Mouse (Mus musculus) retina, embryonic 14.5 days (tissue): ENCODE measurements around the gene Diaph2.
"Not testable (repeated sequence)": the region's sequence is repeated elsewhere in the genome, so short reads cannot be mapped to it uniquely, and the experiment has no call there.

Experiments used
- DNase-seq: peaks from one replicate; pipeline ENCODE4 v3.0.0-alpha.2; 2015; ENCODE audit warnings: low spot score

Gene Diaph2

DNA sequence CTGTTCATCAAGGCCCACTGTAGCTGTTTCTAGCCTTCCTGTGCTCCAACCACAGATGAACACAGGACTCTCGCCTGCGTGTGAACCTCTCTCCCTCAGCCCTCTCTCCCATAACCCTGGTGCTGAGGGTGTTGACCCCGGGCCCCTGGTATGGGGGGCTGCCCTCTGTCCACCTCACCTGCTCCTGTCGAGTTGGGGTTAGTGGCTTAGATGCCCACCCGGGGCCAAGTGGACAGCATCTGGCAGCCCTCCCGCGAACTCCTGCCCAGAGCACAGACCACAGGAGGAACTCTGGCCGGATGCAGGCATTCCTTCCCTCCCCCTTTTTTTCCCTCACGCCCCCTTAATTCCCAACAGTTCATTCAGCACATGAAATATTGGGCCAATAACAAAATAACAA is 537.5 kb downstream of the Diaph2 start:
- no peak for DNase-seq

DNA sequence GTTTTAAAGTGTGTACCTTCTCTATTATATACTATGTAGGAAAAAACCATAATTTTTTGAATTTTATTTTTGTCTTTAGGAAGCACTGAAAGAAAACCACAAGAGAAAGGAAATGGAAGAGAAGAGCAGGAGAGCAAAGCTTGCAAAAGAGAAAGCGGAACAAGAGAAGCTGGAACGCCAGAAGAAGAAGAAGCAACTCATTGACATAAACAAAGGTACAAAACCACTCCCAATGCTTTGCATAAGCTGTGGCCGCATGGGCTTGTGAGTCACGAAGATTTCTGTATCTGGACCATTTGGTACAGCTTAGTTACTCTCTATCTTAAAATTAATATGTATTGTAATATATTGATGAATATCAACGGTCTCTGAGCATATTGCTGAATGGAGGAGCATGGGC is 540.2 kb downstream of the Diaph2 start:
- DNase-seq: no peak

DNA sequence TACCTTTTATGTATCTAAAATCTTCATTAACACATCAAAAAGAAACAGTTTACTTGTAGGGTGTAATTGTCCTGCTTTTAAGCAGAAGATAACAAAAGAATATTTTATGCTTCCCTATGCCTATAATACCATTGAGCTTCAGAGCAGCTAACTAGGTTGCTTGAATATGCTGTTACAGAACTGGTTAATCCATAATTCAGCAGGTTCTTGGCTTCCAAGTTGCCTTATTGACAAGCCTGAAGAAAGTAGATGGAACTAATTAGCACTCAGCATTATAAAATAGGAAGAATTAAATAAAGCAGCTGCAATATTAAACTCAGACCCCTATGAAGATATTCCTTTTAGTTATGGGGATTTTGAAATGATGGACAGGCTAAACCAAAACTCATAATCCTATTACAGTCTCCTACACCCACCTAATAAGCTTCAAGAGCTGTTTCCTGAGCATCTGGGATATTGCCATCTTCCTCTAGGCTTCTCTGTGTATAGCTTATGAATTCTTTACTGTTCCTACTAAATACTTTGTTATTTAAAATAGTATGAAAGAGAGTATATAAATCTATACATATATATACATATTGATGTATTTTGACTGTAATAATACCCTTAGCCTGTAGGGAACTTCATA is 601.4 kb downstream of the Diaph2 start:
- DNase-seq: peak; percentile 10

DNA sequence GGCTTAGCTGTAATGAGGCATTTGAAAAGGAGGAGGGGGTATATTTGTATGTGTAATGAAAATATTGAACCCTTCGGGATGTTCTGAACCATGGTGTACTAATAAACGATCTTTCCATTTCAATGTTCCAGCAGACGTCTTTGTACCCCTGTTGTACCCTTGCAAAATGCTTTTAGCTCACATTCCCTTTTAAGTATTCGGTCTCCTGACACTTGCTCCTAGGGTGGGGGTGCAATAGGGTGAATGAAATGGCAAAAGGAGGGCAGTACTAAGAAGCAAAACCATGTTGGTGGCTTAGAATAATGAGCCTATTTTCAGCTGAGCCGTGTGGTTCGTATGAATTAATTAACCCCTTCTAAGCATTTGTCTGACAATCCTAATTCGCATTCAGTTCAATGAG is 601.9 kb downstream of the Diaph2 start:
- peak; percentile 56 for DNase-seq

DNA sequence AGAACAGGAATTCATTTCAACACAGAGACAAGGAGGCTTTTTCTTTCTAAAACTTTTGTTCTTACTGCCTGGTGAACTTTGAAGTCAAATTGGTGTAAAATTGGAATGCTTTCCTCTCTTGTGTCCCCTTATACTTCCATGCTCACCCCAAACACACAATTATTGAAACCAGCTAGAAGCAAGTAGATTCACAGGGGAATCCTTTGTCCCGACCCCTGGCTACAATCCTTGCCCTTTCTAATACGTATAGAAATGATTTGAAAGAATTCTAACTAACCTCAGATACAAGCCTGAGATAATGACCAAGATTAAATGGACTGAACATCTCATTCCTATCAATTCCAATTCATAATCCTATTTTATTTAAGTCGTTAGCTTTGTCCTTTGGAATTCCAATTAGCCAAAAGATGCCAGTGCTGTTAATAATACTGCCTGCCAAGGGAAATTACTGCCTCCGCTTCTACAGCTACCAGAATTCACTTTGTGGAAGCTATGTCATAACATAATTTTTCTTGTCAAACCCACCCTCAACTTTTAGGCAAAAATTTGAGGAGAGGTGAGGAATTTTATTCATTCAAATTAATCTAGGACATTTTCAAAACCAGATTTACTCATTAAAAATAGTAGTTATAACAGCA is 644.1 kb downstream of the Diaph2 start:
- DNase-seq: peak; percentile 63

DNA sequence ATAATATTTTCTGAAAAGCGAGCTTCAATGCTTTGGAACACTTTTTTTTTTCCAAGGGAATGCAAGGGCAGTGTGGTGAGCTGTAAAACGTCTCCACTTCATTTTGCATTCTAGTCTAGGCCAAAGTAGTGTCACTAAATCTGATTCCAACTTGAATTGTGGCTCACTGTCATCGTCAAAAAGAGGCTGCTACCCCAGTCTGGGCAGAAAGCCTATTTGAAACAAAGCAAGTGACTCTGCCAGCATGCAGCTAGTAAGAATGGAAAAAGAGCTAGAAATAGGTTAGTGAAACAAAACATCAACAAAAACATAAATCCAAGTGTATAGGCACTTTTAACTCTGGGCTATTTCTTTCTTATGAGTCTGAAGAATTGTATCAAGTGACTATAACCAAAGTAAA is 653.7 kb downstream of the Diaph2 start:
- no peak for DNase-seq

DNA sequence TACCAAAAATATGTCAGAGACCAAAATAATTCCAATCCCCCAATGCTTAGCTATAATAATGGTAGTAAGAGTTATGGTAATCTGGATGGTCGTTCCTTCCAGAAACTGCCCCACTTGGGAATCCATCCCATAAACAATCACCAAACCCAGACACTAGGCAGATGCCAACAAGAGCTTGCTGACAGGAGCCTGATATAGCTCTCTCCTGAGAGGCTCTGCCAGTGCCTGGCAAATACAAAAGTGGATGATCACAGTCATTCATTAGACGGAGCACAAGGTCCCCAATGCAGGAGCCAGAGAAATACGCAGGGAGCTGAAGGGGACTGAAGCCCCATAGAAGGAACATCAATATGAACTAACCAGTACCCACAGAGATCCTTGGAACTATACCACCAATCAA is 657.9 kb downstream of the Diaph2 start:
- not testable (repeated sequence) for DNase-seq

DNA sequence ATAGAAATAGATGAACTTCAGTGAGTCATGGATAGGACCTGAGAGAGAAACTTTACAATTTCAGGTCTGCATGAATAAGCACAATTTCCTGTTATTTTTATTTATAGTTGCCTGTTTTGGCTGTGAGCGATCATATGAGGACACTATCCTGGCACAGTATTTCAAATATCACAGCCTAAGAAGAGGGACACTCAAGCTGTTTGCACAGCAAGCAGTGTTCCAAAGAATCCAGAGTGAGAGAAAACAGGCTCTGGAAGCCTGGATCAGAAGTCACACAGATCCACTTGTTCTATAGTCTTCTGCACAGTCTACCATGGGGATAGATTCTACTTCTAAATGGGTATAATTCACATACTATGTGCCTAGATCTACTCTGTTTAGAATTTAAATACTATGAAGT is 659.4 kb downstream of the Diaph2 start:
- no peak for DNase-seq

DNA sequence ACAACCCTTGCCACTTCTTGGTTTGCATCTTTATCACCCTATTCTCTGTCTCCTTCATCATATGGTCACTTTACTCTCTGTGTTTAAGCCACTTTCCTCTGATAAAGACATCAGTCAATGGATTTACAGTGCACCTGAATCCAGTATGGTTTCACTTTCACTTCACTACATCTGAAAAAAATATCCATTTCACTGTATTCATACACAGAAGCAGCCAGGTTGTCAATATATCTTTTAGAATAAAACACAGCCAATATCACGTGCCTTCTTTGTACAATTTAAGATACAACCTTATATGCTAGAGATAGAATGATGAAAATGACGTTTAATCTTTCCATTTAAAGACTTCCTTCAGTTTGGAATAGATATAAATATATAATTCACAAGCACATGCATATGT is 673.6 kb downstream of the Diaph2 start:
- DNase-seq: no peak

DNA sequence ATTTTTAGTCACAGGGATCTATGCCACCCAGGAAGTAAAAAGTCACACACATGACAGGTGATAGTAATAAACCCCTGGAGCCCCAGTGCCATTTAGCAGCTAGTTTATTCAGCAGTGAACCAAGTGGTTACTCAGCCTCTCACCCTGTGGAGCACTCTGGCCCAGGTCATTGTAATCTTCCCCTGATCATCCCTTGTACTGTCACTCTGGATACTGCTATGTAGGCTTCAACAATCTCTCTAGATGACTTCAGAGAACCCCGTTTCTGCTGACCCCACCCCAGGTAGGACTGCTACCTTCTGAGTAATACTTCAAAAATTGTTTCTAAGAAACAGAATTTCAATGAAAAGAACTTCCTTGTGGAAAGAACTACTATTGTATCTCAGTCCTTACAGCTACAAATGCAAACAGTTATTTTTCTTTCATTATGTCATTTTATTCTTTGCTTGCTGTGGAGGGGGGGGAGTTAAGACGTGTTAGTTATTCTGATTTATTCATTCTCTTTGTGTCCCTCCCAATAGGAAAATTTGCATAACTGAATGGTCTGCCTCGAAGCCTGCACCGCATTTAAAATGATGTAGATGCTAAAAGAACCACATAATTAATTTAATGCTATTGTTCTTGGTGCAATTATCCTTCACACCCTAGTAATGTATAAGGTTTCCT is 702.4 kb downstream of the Diaph2 start:
- DNase-seq: no peak

DNA sequence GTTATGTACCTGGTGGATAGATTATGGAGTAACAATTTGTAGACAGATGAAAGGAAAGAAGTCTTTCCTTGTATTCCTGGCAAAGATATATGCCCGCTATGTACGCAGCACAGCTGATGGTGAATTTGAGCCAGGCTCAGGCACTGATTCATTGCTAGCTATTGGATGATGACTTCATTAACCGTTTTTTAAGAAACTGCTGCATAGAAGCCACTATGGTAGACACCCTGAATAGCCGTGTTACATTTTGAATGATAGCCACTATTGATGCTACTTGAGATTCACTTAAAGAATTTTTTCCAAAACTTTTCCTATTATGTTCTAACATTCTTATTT is 702.9 kb downstream of the Diaph2 start:
- no peak for DNase-seq

DNA sequence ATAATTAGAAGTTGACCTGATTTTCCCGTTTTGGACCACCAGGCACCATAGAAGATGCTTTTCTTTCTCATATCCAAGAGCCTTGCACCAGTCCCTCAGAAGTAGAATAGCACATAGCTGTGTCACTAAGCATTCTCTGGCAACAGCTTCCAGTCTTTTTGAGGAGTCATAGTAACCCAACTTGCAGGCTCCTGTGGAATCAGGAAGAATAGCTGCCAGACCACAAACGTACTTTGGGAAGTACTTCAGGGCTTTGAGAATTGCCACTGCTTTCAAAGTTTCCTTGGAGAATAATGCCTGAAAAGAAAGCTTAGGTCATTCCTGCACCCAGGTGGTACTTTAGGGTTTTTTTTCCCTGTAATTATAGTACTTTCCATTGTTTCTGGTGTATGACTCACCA is 723.6 kb downstream of the Diaph2 start:
- DNase-seq: no peak

DNA sequence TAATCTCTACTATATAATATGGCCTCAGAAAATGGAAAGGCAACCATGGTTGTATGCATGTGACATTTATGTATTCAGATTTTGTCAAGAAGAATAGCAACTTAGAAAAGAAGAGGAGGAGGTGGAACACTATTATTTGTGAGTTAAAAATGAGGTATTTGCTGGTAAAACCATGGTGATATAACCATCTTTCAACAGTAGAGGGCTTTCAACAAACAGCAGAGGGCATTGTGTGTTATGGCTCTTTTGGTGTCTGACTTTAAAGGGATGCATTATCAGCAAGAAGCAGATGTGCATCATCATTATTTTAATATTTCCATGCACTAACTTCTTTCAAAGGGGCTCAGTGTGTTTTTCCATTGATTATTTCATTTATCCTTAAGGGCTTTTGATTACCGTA is 731.3 kb downstream of the Diaph2 start:
- no peak for DNase-seq

DNA sequence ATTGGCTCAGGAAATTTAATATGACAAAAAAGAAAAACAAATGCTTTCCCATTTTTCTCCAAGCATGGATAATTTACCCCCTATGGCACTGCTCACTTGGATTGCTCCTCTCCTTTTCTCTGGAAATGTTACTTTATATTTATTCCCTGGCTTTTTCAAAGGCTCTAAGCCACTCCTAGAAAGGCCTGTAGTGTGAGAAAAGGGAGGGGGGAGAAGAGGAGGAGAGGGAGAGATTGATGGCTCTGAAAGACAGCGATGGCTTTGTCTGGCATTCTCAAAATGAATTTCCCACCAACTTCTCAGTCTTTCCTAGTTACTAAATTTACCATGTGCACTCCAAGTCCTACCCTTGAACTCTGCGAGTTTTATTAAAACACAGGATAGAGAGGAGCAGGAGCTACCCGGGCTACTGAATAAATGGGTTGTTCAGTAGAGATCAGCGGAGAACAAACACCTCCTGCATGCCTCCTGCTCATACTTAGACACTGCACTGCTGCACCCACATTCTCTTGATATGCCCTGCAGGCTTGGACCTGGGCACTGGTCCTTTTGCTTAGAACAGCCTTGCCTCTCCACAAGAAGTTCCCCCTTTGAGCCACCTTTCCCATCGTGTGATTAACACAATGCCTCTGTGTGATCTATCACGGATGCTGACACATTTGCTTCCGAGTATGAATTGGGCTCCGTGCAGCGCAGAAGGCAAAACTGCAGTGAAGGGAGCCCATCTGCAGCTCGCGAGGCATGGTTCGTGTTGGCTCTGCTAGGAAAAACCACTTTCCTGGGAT is 753.3 kb downstream of the Diaph2 start:
- DNase-seq: no peak

DNA sequence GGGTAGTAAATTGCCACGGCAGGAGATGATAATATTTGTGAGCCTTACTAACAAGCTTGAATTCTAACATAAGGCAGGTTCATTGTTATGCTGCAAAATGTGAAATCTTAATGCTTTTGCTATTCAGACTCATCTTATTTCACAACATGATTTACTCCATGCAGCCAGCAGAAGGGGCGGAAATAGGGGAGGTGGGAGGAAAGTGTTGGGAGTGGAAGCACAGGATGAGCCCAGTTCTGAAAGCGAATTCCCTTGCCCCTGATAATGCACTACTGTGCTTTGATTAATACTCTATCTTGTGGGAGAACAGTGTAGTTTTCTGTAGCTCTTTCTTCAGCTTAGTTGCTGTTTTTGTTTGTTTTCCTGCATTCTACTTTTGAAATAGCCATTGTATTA is 753.9 kb downstream of the Diaph2 start:
- no peak for DNase-seq

DNA sequence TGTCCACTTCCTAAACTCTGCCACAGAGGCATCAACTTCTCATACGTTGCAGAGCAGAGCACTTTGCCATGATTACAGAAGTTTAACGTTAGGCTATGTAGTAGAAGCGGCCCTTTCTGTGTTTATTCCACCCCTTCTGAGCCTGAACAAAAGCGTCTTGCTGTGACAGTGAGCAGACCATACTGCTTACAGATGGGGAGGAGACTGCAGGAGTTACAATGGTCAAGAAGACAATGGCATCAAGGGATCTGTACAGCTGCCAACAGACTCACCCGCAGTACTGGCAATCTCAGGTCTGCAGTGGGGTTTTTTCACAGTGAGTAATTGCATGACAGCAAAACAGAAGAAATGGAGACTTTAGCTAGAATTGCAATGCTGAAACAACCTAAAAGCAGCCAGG is 756.1 kb downstream of the Diaph2 start:
- peak; percentile 13 for DNase-seq
